Mouse (Mus musculus) erythroblast, embryonic 14.5 days (primary cell): ENCODE measurements at regions not wholly inside any gene's neighbourhood (a gene's known extent, or its start where the extent isn't known, plus 50 kb on each side); places are given as distances from the start of the nearest gene placed in this dataset.

Experiments
- H3K27me3 ChIP-seq: 2 replicates; pipeline ENCODE4 v1.6.1; 2012; ENCODE audit warnings: inconsistent platforms; ENCODE audit not compliant: control insufficient read depth
- H3K36me3 ChIP-seq: 2 replicates; pipeline ENCODE4 v1.6.1; 2012; ENCODE audit warnings: mild to moderate bottlenecking, inconsistent platforms; ENCODE audit not compliant: control insufficient read depth
- H3K4me1 ChIP-seq: 2 replicates; pipeline ENCODE4 v1.6.1; 2012; ENCODE audit warnings: inconsistent platforms; ENCODE audit not compliant: control insufficient read depth
- H3K4me3 ChIP-seq: replicated peaks from 2 replicates; pipeline ENCODE3; 2012; ENCODE audit warnings: moderate library complexity, mild to moderate bottlenecking, inconsistent platforms
- H3K9me3 ChIP-seq: 2 replicates; pipeline ENCODE4 v1.6.1; 2012; ENCODE audit warnings: low read length, inconsistent platforms, mixed read lengths; ENCODE audit not compliant: control insufficient read depth
- GATA1 ChIP-seq: IDR thresholded peaks from 2 replicates; pipeline ENCODE4 v1.6.1; 2012; ENCODE audit warnings: low read length, inconsistent platforms, mixed read lengths
- TAL1 ChIP-seq: IDR thresholded peaks from 3 replicates; pipeline ENCODE4 v1.6.1; 2012; ENCODE audit warnings: low read length, inconsistent platforms, mixed read lengths

GRCm38 (mm10) chr16:3231566-3231965 is 359.3 kb upstream of the Olfr161 start:
- no peak for TF ChIP-seq GATA1
- TF ChIP-seq TAL1: no peak
- peaks cover 52% of the 10 kb centered on the region for H3K9me3 ChIP-seq
- H3K4me3 ChIP-seq: no peak overlapping the region

GRCm38 (mm10) chr16:3232610-3233009 is 358.2 kb upstream of the Olfr161 start:
- H3K36me3 ChIP-seq: no peaks in the 10 kb centered on the region
- H3K4me3 ChIP-seq: no peak overlapping the region
- no peak for TF ChIP-seq GATA1
- TF ChIP-seq TAL1: no peak
- H3K4me1 ChIP-seq: no peaks in the 10 kb centered on the region
- H3K9me3 ChIP-seq: peaks cover 62% of the 10 kb centered on the region
- no peaks in the 10 kb centered on the region for H3K27me3 ChIP-seq

More at GRCm38 (mm10) chr16:3231566-3231965, 359.3 kb upstream of the Olfr161 start:
- Histone ChIP-seq H3K4me1 (no peaks in the 10 kb centered on the region), H3K27me3 (no peaks in the 10 kb centered on the region), H3K36me3 (no peaks in the 10 kb centered on the region)

- Histone ChIP-seq H3K4me3 (no peak overlapping the region), H3K9me3 (peaks cover 75% of the 10 kb centered on the region), H3K27me3 (no peaks in the 10 kb centered on the region), H3K36me3 (no peaks in the 10 kb centered on the region), H3K4me1 (no peaks in the 10 kb centered on the region)
- no peak for TF ChIP-seq GATA1
- no peak for TF ChIP-seq TAL1
Measured at GRCm38 (mm10) chr16:3234063-3234462, 356.8 kb upstream of the Olfr161 start.

GRCm38 (mm10) chr16:3240982-3241719 is 349.7 kb upstream of the Olfr161 start:
- TF ChIP-seq TAL1: no peak
- TF ChIP-seq GATA1: no peak
- H3K27me3 ChIP-seq: no peaks in the 10 kb centered on the region; the same call in 1 of the 2 replicates
- H3K4me3 ChIP-seq: no peak overlapping the region
- peaks cover 51% of the 10 kb centered on the region for H3K9me3 ChIP-seq
- no peaks in the 10 kb centered on the region for H3K4me1 ChIP-seq
- no peaks in the 10 kb centered on the region for H3K36me3 ChIP-seq

- Histone ChIP-seq H3K27me3 (no peaks in the 10 kb centered on the region; the same call in 1 of the 2 replicates), H3K4me1 (no peaks in the 10 kb centered on the region), H3K9me3 (peaks cover 46% of the 10 kb centered on the region), H3K36me3 (no peaks in the 10 kb centered on the region), H3K4me3 (no peak overlapping the region)
- TF ChIP-seq TAL1: no peak
- no peak for TF ChIP-seq GATA1
Measured at GRCm38 (mm10) chr16:3241939-3242338, 348.9 kb upstream of the Olfr161 start.

GRCm38 (mm10) chr16:3246422-3246821 is 344.4 kb upstream of the Olfr161 start:
- peaks cover 6% of the 10 kb centered on the region for H3K9me3 ChIP-seq
- no peak overlapping the region for H3K4me3 ChIP-seq
- H3K4me1 ChIP-seq: no peaks in the 10 kb centered on the region
- no peaks in the 10 kb centered on the region for H3K27me3 ChIP-seq
- no peaks in the 10 kb centered on the region for H3K36me3 ChIP-seq
- no peak for TF ChIP-seq TAL1
- no peak for TF ChIP-seq GATA1

GRCm38 (mm10) chr16:3247006-3247754 is 343.7 kb upstream of the Olfr161 start:
- Histone ChIP-seq H3K4me1 (no peaks in the 10 kb centered on the region), H3K36me3 (no peaks in the 10 kb centered on the region), H3K27me3 (no peaks in the 10 kb centered on the region), H3K9me3 (peaks cover 6% of the 10 kb centered on the region), H3K4me3 (no peak overlapping the region)
- no peak for TF ChIP-seq TAL1
- no peak for TF ChIP-seq GATA1

GRCm38 (mm10) chr16:3247755-3248110 is 343.1 kb upstream of the Olfr161 start:
- Histone ChIP-seq H3K36me3 (no peaks in the 10 kb centered on the region), H3K4me3 (no peak overlapping the region), H3K4me1 (no peaks in the 10 kb centered on the region), H3K27me3 (no peaks in the 10 kb centered on the region), H3K9me3 (peaks cover 6% of the 10 kb centered on the region)
- TF ChIP-seq TAL1: no peak

GRCm38 (mm10) chr16:3253885-3254284 is 337.0 kb upstream of the Olfr161 start:
- Histone ChIP-seq H3K4me1 (no peaks in the 10 kb centered on the region), H3K9me3 (peaks cover 15% of the 10 kb centered on the region), H3K36me3 (no peaks in the 10 kb centered on the region), H3K27me3 (no peaks in the 10 kb centered on the region), H3K4me3 (no peak overlapping the region)
- TF ChIP-seq TAL1 (no peak), GATA1 (no peak)

- TF ChIP-seq TAL1: no peak
- TF ChIP-seq GATA1: no peak
- H3K9me3 ChIP-seq: peaks cover 15% of the 10 kb centered on the region
- H3K36me3 ChIP-seq: no peaks in the 10 kb centered on the region
- H3K4me1 ChIP-seq: no peaks in the 10 kb centered on the region
- no peaks in the 10 kb centered on the region for H3K27me3 ChIP-seq
- H3K4me3 ChIP-seq: no peak overlapping the region
Measured at GRCm38 (mm10) chr16:3256051-3256450, 334.8 kb upstream of the Olfr161 start.
